Mouse (Mus musculus) adrenal gland (tissue): Measurements from ENCODE around the gene Gpha2.

Source experiments
- intact Hi-C: fragments of 180-260 bp; cut with DNase I; formaldehyde crosslinking; loops from one replicate; pipeline ENCODE4 v1.15.1; 2025
- microRNA-seq, 2 experiments: library from miRNA; unstranded; fragments of <30 nt; microRNA quantifications; one replicate each; pipeline ENCODE4; 2019

Gpha2 gene

DNA sequence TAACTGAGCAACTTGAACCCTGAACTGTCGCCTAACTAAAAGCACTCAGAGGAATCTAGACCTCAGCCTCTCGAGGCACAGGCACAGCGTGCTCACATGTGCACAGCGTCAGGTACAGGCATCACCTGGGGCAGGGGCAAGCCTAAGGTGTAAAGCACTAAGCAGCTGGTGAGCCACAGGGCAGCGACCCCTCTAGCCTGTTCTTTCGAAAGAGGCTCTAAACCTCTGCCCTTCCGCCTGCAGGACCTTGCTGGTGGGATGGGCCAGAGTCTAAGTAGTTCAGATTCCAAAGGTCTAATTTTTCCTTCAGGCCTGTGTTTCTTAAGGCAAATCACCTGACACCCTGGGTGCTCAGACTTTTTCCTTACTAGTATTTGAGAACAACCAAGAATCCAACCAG lies 45.9 kb downstream of the Gpha2 start:
- intact Hi-C loops = no loop called here

DNA sequence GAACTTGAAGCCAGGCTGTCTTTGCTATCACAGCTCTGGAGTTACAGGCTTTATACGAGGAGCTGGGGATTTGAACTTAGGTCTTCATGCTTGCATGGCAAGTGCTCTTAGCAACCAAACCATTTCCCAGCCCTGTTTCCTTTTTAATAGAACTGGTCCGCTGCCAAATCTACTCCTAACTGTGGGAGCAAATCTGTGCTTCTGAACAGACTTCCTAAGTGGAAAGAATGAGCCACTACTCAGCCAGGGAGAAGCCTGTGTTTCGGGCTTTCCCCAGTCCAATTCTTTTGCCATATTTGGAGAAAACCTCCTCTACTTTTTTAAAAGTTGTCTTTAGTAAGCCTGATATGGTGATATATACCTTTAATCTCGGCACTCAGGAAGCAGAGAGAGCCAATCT lies 46.6 kb downstream of the Gpha2 start:
- intact Hi-C loops = no loop called here

DNA sequence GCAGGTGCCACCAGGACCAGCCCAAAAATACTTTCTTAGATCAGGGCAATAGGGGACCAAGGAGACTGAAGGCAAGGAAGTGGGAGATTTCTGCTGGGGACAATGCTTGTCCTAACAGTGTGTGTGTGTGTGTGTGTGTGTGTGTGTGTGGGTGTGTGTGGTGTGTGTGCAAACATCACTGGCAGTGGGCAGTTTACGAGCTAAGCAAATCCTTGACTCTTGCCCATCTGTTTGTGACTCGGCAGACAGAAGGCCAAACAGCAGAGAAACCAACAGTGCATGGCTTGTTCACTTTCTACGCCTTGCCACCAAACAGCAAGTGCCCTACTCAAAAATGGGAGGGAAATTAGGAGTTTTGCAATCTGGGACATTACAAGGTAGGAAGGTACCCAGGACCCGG lies 47.4 kb downstream of the Gpha2 start:
- intact Hi-C loops = no loop called here

DNA sequence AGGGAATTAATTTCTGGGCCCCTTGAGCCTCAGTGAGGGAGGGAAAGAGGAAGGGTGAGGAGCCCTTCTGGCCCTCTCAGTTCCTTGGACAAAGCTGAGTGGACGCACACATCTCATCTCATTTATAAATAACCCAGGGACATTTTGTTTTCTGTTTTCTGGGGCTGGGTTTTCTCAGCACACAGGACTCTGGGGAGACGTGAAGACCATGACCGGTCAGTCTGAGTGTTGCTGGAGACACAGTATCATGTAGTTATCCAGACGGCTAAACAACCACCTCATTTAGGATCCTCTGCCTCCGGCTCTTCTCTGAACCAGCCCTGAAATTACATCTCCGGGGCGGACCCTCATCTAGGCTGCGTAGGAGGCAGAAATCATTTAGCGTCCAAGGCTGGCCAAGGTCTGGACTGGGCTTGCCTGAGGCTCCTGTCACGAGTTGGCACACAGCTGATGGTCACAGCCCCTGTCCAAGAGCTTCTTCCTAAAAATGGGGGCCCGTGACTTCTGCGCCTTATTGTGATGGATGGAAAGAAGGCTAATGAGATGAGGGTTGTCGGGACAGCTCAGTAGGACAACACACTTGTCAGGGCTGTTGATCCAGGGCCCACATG lies 47.9 kb downstream of the Gpha2 start:
- intact Hi-C loops = no loop called here

DNA sequence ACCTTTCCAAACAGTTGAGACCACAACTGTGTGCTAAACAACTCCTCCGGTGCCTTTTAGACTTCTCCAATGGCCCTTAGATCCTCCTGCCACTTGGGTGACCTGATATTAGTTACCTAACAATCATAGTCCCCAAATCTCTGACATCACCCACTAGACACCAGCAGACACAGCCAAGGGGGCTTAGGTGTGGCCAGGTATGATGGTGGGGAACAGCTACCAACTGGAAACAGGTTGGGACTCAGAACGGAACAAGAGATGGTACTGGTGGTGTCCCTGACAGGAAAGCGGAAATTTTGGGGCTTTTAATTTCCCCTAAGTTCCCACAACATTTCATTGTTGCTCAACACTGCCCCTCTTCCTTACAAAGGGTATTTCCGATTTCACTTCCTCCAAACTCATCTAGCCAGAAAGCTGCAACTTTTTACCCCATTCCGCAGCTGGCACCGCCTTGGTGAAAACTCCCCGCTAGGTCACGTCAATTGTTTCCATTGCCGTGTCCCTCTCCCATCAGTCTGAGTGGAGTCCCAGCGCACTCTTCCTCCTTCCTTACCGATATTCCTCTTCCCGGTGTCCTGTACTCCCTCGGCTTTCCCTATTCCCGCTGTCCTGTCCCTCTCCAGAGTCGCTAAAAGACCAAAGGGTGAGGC lies 49.7 kb downstream of the Gpha2 start:
- intact Hi-C loops = loop anchor here (2.0 kb wide), 1 partner anchor 21 kb away; no protein-coding TSS in a partner anchor

DNA sequence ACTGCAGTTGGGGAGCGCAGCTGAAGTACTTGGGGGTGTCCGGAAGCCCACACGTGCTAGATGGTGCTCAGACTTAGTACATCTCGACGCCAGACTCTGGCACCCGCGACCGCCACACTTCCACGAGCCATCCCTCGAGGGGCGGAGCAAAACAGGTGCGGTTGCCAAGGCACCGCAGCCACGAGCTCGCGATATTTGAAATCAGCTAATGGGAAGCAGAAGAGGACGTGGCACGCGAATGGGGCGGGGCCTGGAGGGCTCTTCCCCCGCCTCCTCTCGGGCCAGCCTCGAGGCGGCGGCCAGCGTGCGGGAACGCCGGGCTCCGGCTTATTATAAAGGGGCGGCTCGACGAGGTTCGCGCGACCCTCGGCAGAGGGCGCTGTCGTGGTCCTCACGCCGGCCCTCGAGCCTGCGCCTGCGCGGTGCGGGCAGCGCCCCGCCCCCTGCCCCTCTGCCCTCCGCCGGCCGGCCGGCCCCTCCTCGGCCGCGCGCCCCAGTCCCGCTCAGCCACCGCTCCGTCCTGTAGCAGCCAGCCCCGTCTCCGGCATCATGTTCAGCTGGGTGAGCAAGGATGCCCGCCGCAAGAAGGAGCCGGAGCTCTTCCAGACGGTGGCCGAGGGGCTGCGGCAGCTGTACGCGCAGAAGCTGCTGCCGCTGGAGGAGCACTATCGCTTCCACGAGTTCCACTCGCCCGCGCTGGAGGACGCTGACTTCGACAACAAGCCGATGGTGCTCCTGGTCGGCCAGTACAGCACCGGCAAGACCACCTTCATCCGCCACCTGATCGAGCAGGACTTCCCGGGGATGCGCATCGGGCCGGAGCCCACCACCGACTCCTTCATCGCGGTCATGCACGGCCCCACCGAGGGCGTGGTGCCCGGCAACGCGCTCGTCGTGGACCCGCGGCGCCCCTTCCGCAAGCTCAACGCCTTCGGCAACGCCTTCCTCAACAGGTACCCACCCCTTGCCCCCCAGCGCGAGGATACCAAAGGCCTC lies 50.5 kb downstream of the Gpha2 start, which contains the start of gene Ehd1:
Ehd1 (plus strand) TSS at position 300 of the 996 bp plus-strand sequence.
- intact Hi-C loops = loop anchor here (2.0 kb wide), 1 partner anchor 20 kb away; no protein-coding TSS in a partner anchor

Small RNA genes lying within 50 kb of the gene (microRNA-seq; reads per million reads assigned to microRNA genes)
- 41.9 to 54.1 reads per million in 2 experiments for gene Mir192
- 30.1 to 36.9 reads per million in 2 experiments for gene Mir194-2
